Mouse (Mus musculus) mouse trophoblast stem cell (cell line): ENCODE results near the gene Ldlrap1.
"Not testable (repeated sequence)": the region's sequence is repeated elsewhere in the genome, so short reads cannot be mapped to it uniquely, and the experiment has no call there.

ENCODE experiments used
- in situ Hi-C, 2 experiments: fragments of 300-500 bp; cut with MseI, MboI; formaldehyde crosslinking; loops; 2 replicates in 1 of 2; 3 replicates in 1 of 2; pipeline ENCODE4 v1.15.1; 2025

Gene Ldlrap1

GRCm38 (mm10) chr4:134767426-134768225, at the start of gene Ldlrap1:
Gene Ldlrap1, minus strand, starts transcription at chr4:134768024.
- in situ Hi-C loops = no loop called here

- in situ Hi-C loops = no loop called here
Measured at GRCm38 (mm10) chr4:134814229-134814571, 46.4 kb upstream of the Ldlrap1 start.

- in situ Hi-C loops = no loop called here
Measured at GRCm38 (mm10) chr4:134813406-134814228, 45.8 kb upstream of the Ldlrap1 start.

- in situ Hi-C loops = no loop called here
Measured at GRCm38 (mm10) chr4:134804765-134805164, 36.9 kb upstream of the Ldlrap1 start.

GRCm38 (mm10) chr4:134802765-134803164, 34.9 kb upstream of the Ldlrap1 start:
- in situ Hi-C loops = no loop called here

- in situ Hi-C loops = no loop called here
Measured at GRCm38 (mm10) chr4:134802155-134802554, 34.3 kb upstream of the Ldlrap1 start.

- in situ Hi-C loops = no loop called here
Measured at GRCm38 (mm10) chr4:134800693-134801092, 32.9 kb upstream of the Ldlrap1 start.

GRCm38 (mm10) chr4:134800098-134800497, 32.3 kb upstream of the Ldlrap1 start:
- in situ Hi-C loops = no loop called here

- in situ Hi-C loops = no loop called here
Measured at GRCm38 (mm10) chr4:134799272-134799671, 31.4 kb upstream of the Ldlrap1 start.

- in situ Hi-C loops = no loop called here
Measured at GRCm38 (mm10) chr4:134798861-134799260, 31.0 kb upstream of the Ldlrap1 start.

GRCm38 (mm10) chr4:134797621-134798020, 29.8 kb upstream of the Ldlrap1 start:
- in situ Hi-C loops = no loop called here

- in situ Hi-C loops = no loop called here
Measured at GRCm38 (mm10) chr4:134796581-134797361, 28.9 kb upstream of the Ldlrap1 start.

GRCm38 (mm10) chr4:134795819-134796485, 28.1 kb upstream of the Ldlrap1 start:
- in situ Hi-C loops = no loop called here

- in situ Hi-C loops = not testable (repeated sequence)
Measured at GRCm38 (mm10) chr4:134794959-134795358, 27.1 kb upstream of the Ldlrap1 start.

GRCm38 (mm10) chr4:134793213-134793956, 25.6 kb upstream of the Ldlrap1 start:
- in situ Hi-C loops = no loop called here

- in situ Hi-C loops = no loop called here
Measured at GRCm38 (mm10) chr4:134791731-134792130, 23.9 kb upstream of the Ldlrap1 start.

GRCm38 (mm10) chr4:134786946-134787345, 19.1 kb upstream of the Ldlrap1 start:
- in situ Hi-C loops = no loop called here

- in situ Hi-C loops = no loop called here
Measured at GRCm38 (mm10) chr4:134784701-134785100, 16.9 kb upstream of the Ldlrap1 start.

- in situ Hi-C loops = no loop called here
Measured at GRCm38 (mm10) chr4:134779136-134779934, 11.5 kb upstream of the Ldlrap1 start.

GRCm38 (mm10) chr4:134776246-134776645, 8.4 kb upstream of the Ldlrap1 start:
- in situ Hi-C loops = no loop called here
